Comparison of ENCODE assay signal across 17 mouse cellular contexts in the genomic region with DNA sequence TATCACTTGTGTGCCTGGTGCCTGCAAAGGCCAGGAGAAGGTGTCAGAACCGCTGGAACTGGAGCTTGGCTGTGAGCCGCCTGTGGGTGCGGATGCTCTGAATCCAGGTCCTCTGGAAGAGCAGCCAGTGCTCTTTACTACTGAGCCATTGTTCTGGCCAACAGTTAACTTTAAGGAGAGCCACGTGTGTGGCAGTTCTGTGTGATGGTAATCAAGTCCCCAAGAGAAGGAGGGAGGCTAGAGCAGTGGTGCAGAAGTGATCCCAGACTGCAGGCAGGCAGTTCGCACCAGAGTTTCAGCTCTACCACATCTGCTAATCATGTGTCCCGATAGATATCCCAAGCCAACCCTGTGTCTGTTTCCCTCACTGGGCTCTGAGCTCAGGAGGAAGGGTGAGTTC.
"Had no signal": no experiment of that assay in that cellular context is flagged by ENCODE, and none has a peak within 500 bp of the region (broad histone marks: within the 10 kb centered on the region; RNA-seq: fewer than 3 reads in every experiment).

No protein-coding gene starts in this region.

- H3K27me3 ChIP-seq: limb, embryonic 13.5 days; liver, embryonic 13.5 days; midbrain, embryonic 12.5 days; midbrain, embryonic 15.5 days; neural tube, embryonic 13.5 days had no signal

- H3K4me3 ChIP-seq: limb, embryonic 10.5 days; limb, embryonic 13.5 days; liver, embryonic 13.5 days; midbrain, embryonic 12.5 days; midbrain, embryonic 15.5 days; myocyte; neural tube, embryonic 13.5 days had no signal

- H3K27ac ChIP-seq: limb, embryonic 10.5 days; limb, embryonic 13.5 days; liver, embryonic 13.5 days; midbrain, embryonic 12.5 days; midbrain, embryonic 15.5 days; neural tube, embryonic 13.5 days had no signal

- H3K4me1 ChIP-seq: limb, embryonic 10.5 days; limb, embryonic 13.5 days; liver, embryonic 13.5 days; midbrain, embryonic 12.5 days; midbrain, embryonic 15.5 days; neural tube, embryonic 13.5 days had no signal

- H3K4me2 ChIP-seq: limb, embryonic 13.5 days; liver, embryonic 13.5 days; midbrain, embryonic 12.5 days; midbrain, embryonic 15.5 days; neural tube, embryonic 13.5 days had no signal

- H3K9ac ChIP-seq: limb, embryonic 13.5 days; liver, embryonic 13.5 days; midbrain, embryonic 12.5 days; midbrain, embryonic 15.5 days; neural tube, embryonic 13.5 days had no signal

- DNase-seq: kidney, adult 2 months; kidney, postnatal 10 days; kidney, postnatal 36 days; layer of hippocampus, postnatal 36 days; liver; liver, embryonic 13.5 days; lung, adult 2 months; lung, postnatal 14 days; lung, postnatal 4 days; thymus, adult 18-20 months; thymus, postnatal 4 days had no signal

- ATAC-seq: midbrain, embryonic 15.5 days had no signal

- H3K9me3 ChIP-seq: limb, embryonic 10.5 days; limb, embryonic 13.5 days; liver, embryonic 13.5 days; midbrain, embryonic 12.5 days; midbrain, embryonic 15.5 days; neural tube, embryonic 13.5 days had no signal
